Mouse (Mus musculus) left cerebral cortex, postnatal 14 days (tissue): ENCODE measurements at regions not wholly inside any gene's neighbourhood (a gene's known extent, or its start where the extent isn't known, plus 50 kb on each side); places are given as distances from the start of the nearest gene placed in this dataset.
"Not testable (repeated sequence)": the region's sequence is repeated elsewhere in the genome, so short reads cannot be mapped to it uniquely, and the experiment has no call there.

Source experiments
- DNase-seq, 2 experiments: peaks; one replicate each; pipeline ENCODE4 v3.0.0; 2021 to 2022; ENCODE audit warnings: low spot score in 2 of 2, mixed read lengths in 1 of 2
- intact Hi-C: fragments of 180-260 bp; cut with DNase I; formaldehyde crosslinking; loops from one replicate; pipeline ENCODE4 v1.15.1; 2025

GRCm38 (mm10) chr13:75475828-75476597 is 230.5 kb upstream of the Ell2 start:
- no peak for DNase-seq
- intact Hi-C loops, result no loop called here

- DNase-seq, intact Hi-C loops: not testable (repeated sequence)
Measured at GRCm38 (mm10) chr13:75483157-75483915, 223.2 kb upstream of the Ell2 start.

- intact Hi-C loops, DNase-seq: not testable (repeated sequence)
Measured at GRCm38 (mm10) chr13:75484252-75484651, 222.3 kb upstream of the Ell2 start.

- DNase-seq, result no peak
- intact Hi-C loops, result no loop called here
Measured at GRCm38 (mm10) chr13:75501530-75501929, 205.0 kb upstream of the Ell2 start.

- intact Hi-C loops, result no loop called here
- DNase-seq, result no peak
Measured at GRCm38 (mm10) chr13:75503394-75503793, 203.2 kb upstream of the Ell2 start.

GRCm38 (mm10) chr13:75514315-75515020 is 192.1 kb upstream of the Ell2 start:
- DNase-seq, result no peak
- intact Hi-C loops, result no loop called here

- DNase-seq, result no peak
- intact Hi-C loops, result no loop called here
Measured at GRCm38 (mm10) chr13:75523293-75524278, 183.0 kb upstream of the Ell2 start.

GRCm38 (mm10) chr13:75524481-75524880 is 182.1 kb upstream of the Ell2 start:
- intact Hi-C loops, result no loop called here
- DNase-seq, result no peak

- no peak for DNase-seq
- intact Hi-C loops, result no loop called here
Measured at GRCm38 (mm10) chr13:75531566-75531965, 175.0 kb upstream of the Ell2 start.

- intact Hi-C loops, result no loop called here
- no peak for DNase-seq
Measured at GRCm38 (mm10) chr13:75541446-75541845, 165.1 kb upstream of the Ell2 start.

GRCm38 (mm10) chr13:75542253-75542945 is 164.2 kb upstream of the Ell2 start:
- intact Hi-C loops, result no loop called here
- no peak for DNase-seq

GRCm38 (mm10) chr13:75542946-75543327 is 163.6 kb upstream of the Ell2 start:
- DNase-seq, result no peak
- intact Hi-C loops, result no loop called here

- intact Hi-C loops, result no loop called here
- DNase-seq, result no peak
Measured at GRCm38 (mm10) chr13:75543595-75543994, 163.0 kb upstream of the Ell2 start.

GRCm38 (mm10) chr13:75544728-75545127 is 161.8 kb upstream of the Ell2 start:
- intact Hi-C loops, result no loop called here

GRCm38 (mm10) chr13:75547791-75548190 is 158.8 kb upstream of the Ell2 start:
- intact Hi-C loops, result no loop called here
- no peak for DNase-seq

More at GRCm38 (mm10) chr13:75544728-75545127, 161.8 kb upstream of the Ell2 start:
- DNase-seq, result no peak

GRCm38 (mm10) chr13:75578971-75579370 is 127.6 kb upstream of the Ell2 start:
- intact Hi-C loops, result no loop called here

GRCm38 (mm10) chr13:75590836-75591235 is 115.7 kb upstream of the Ell2 start:
- intact Hi-C loops, result no loop called here

More at GRCm38 (mm10) chr13:75578971-75579370, 127.6 kb upstream of the Ell2 start:
- DNase-seq, result no peak

GRCm38 (mm10) chr13:75596856-75597255 is 109.7 kb upstream of the Ell2 start:
- intact Hi-C loops, result no loop called here
- DNase-seq, result no peak

More at GRCm38 (mm10) chr13:75590836-75591235, 115.7 kb upstream of the Ell2 start:
- peak in 1 of 2 experiments; percentile 6 for DNase-seq
